Mouse (Mus musculus) intestine, postnatal 0 days (tissue): ENCODE measurements around the gene Cherp. TPM values are rescaled to one million over a fixed set of nuclear protein-coding genes. Genes with fewer than 3 reads are reported as not detected.

ENCODE experiments used
- ATAC-seq: fragments of 200-750 bp; cut with Nextera tagmentation; 2 replicates; pipeline ENCODE4 v1.8.0; 2017; ENCODE audit warnings: mild to moderate bottlenecking, moderate TSS enrichment, moderate library complexity
- H3K27ac ChIP-seq: fragments of 300-500 bp; sonication (generic); 2 replicates; pipeline ENCODE4 v1.5.1; 2014; ENCODE audit warnings: mild to moderate bottlenecking, low read depth, low read length, moderate library complexity
- H3K27me3 ChIP-seq: fragments of 300-500 bp; sonication (generic); replicated peaks from 2 replicates; pipeline ENCODE4 v1.6.1; 2014; ENCODE audit warnings: low read length, mixed read lengths; ENCODE audit not compliant: control insufficient read depth, insufficient read depth
- H3K36me3 ChIP-seq: fragments of 300-500 bp; sonication (generic); 2 replicates; pipeline ENCODE4 v1.6.1; 2014; ENCODE audit warnings: mild to moderate bottlenecking, moderate library complexity; ENCODE audit not compliant: control insufficient read depth, insufficient read depth
- H3K4me1 ChIP-seq: fragments of 300-500 bp; sonication (generic); replicated peaks from 2 replicates; pipeline ENCODE4 v1.6.1; 2014; ENCODE audit warnings: antibody characterized with exemption, low read length, mixed read lengths; ENCODE audit not compliant: control insufficient read depth, insufficient read depth
- H3K4me2 ChIP-seq: fragments of 300-500 bp; sonication (generic); replicated peaks from 2 replicates; pipeline ENCODE4 v1.6.1; 2014; ENCODE audit warnings: low read depth, mild to moderate bottlenecking, moderate library complexity
- H3K4me3 ChIP-seq: fragments of 300-500 bp; sonication (generic); 2 replicates; pipeline ENCODE4 v1.5.1; 2014; ENCODE audit warnings: low read depth, low read length
- H3K9ac ChIP-seq: fragments of 300-500 bp; sonication (generic); 2 replicates; pipeline ENCODE4 v1.6.1; 2014; ENCODE audit warnings: mild to moderate bottlenecking, low read depth, low read length
- H3K9me3 ChIP-seq: fragments of 300-500 bp; sonication (generic); 2 replicates; pipeline ENCODE4 v1.6.1; 2016; ENCODE audit warnings: mixed run types; ENCODE audit not compliant: control insufficient read depth
- CTCF ChIP-seq: sonication (generic); IDR thresholded peaks from 2 replicates; pipeline ENCODE4 v1.5.1; 2016; ENCODE audit warnings: low read depth, mild to moderate bottlenecking, control low read depth, antibody characterized with exemption, moderate library complexity
- WGBS: fragments of 180-500 bp; shearing (Covaris S2); extraction: QIAGEN DNeasy Blood & Tissue Kit; methylation state at CpG from one replicate; pipeline ENCODE4 v1.1.7; 2014; 5-methylcytosine and 5-hydroxymethylcytosine counted together
- polyA plus RNA-seq: library from polyadenylated mRNA; unstranded; fragments of >200 nt; fragmentation: Nextera tagmentation; extraction: Ambion mirVana; gene quantifications from 2 replicates; pipeline ENCODE4 v1.2.1, GENCODE M21; 2015

Cherp gene
- polyA plus RNA-seq, 1 experiment from 2014 or later, result 19.4 TPM

- no peak for ATAC-seq
- Histone ChIP-seq H3K9ac (no peak overlapping the region), H3K4me2 (no peak overlapping the region), H3K4me1 (peaks cover 6% of the 10 kb centered on the region; the same call in 1 of the 2 replicates), H3K4me3 (no peak overlapping the region), H3K27ac (no peak overlapping the region), H3K27me3 (no peaks in the 10 kb centered on the region), H3K9me3 (no peaks in the 10 kb centered on the region), H3K36me3 (peaks cover 27% of the 10 kb centered on the region)
- no peak for TF ChIP-seq CTCF
- WGBS, result 89% methylated on average over 19 of the region's 19 CpGs
These were observed 21.2 kb upstream of the Cherp start for GRCm38 (mm10) chr8:72496217-72496616.

- no peaks in the 10 kb centered on the region for H3K27me3 ChIP-seq
- ATAC-seq, result no peak
- H3K36me3 ChIP-seq, result peaks cover 27% of the 10 kb centered on the region
- no peak for TF ChIP-seq CTCF
- no peak overlapping the region for H3K9ac ChIP-seq
- H3K4me1 ChIP-seq, result peaks cover 6% of the 10 kb centered on the region; the same call in 1 of the 2 replicates
- no peak overlapping the region for H3K4me2 ChIP-seq
- no peaks in the 10 kb centered on the region for H3K9me3 ChIP-seq
- H3K27ac ChIP-seq, result no peak overlapping the region
- WGBS, result 85% methylated on average over 23 of the region's 23 CpGs
- no peak overlapping the region for H3K4me3 ChIP-seq
These were observed 20.5 kb upstream of the Cherp start for GRCm38 (mm10) chr8:72495411-72496111.

DNA sequence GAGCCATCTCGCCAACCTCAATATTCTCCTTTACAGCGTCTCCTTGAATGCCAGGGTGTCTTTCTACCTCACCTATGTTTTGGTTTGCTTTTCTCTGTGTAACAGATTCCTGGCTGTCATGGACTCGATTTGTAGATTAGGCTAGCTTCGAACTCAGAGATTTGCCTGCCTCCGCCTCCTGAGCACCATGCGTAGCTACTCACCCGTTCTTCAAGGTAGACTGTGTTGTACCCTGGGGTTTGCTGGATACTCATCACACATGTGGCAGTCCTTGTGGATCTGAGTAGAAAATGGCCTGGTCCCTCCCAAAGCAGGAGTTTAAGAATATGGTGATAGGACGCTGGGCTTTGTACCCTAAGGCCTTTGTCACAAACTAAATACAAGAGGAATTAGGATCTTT lies 18.4 kb upstream of the Cherp start:
- peak overlapping the region; percentile 90 for H3K4me2 ChIP-seq
- H3K36me3 ChIP-seq, result peaks cover 39% of the 10 kb centered on the region
- peak overlapping the region; percentile 95 for H3K4me3 ChIP-seq
- ATAC-seq, result no peak
- TF ChIP-seq CTCF, result no peak
- no peaks in the 10 kb centered on the region for H3K27me3 ChIP-seq
- H3K4me1 ChIP-seq, result peaks cover 2% of the 10 kb centered on the region; the same call in 1 of the 2 replicates
- H3K9ac ChIP-seq, result peak overlapping the region; percentile 43
- peak overlapping the region; percentile 52; the same call in 1 of the 2 replicates for H3K27ac ChIP-seq
- 7% methylated on average over 8 of the region's 8 CpGs for WGBS
- no peaks in the 10 kb centered on the region for H3K9me3 ChIP-seq

GRCm38 (mm10) chr8:72492622-72493081 lies 17.6 kb upstream of the Cherp start:
- Histone ChIP-seq H3K27ac (peak overlapping the region; percentile 95), H3K27me3 (no peaks in the 10 kb centered on the region), H3K36me3 (peaks cover 46% of the 10 kb centered on the region), H3K9ac (peak overlapping the region; percentile 94), H3K4me1 (peaks cover 2% of the 10 kb centered on the region; the same call in 1 of the 2 replicates), H3K4me3 (peak overlapping the region; percentile 95), H3K9me3 (no peaks in the 10 kb centered on the region), H3K4me2 (peak overlapping the region; percentile 90)
- no peak for TF ChIP-seq CTCF
- peak; percentile 95 for ATAC-seq
- under 1% methylated on average over 51 of the region's 56 CpGs for WGBS

GRCm38 (mm10) chr8:72491680-72492621 lies 16.9 kb upstream of the Cherp start, which contains the start of gene Slc35e1:
TSS of gene Slc35e1 (minus strand) at chr8:72492614.
- ATAC-seq, result peak; percentile 19
- Histone ChIP-seq H3K4me3 (peak within 1 kb of the TSS; percentile 95), H3K4me1 (peaks cover 2% of the 10 kb centered on the region; the same call in 1 of the 2 replicates), H3K36me3 (peaks cover 51% of the 10 kb centered on the region), H3K9ac (peak within 1 kb of the TSS; percentile 94), H3K27me3 (no peaks in the 10 kb centered on the region), H3K4me2 (peak within 1 kb of the TSS; percentile 90), H3K9me3 (no peaks in the 10 kb centered on the region), H3K27ac (peak within 1 kb of the TSS; percentile 95)
- no peak for TF ChIP-seq CTCF
- WGBS, result under 1% methylated on average over 78 of the region's 98 CpGs

- ATAC-seq, result no peak
- H3K36me3 ChIP-seq, result peaks cover 47% of the 10 kb centered on the region
- H3K9me3 ChIP-seq, result no peaks in the 10 kb centered on the region
- no peaks in the 10 kb centered on the region for H3K27me3 ChIP-seq
- H3K4me2 ChIP-seq, result peak overlapping the region; percentile 90
- peaks cover 2% of the 10 kb centered on the region; the same call in 1 of the 2 replicates for H3K4me1 ChIP-seq
- peak overlapping the region; percentile 95 for H3K27ac ChIP-seq
- H3K4me3 ChIP-seq, result peak overlapping the region; percentile 95; the same call in 1 of the 2 replicates
- TF ChIP-seq CTCF, result no peak
- H3K9ac ChIP-seq, result 0 out of 2 replicates have a peak overlapping the region, but pooled peaks have one; percentile 94
- WGBS, result 73% methylated on average over 2 of the region's 2 CpGs
These were observed 16.0 kb upstream of the Cherp start for GRCm38 (mm10) chr8:72491017-72491416.
